Mouse (Mus musculus): Measurements from ENCODE around the gene Bag3. TPM values are rescaled to one million over a fixed set of nuclear protein-coding genes. Genes with fewer than 3 reads are reported as not detected.
"Not testable (repeated sequence)": the region's sequence is repeated elsewhere in the genome, so short reads cannot be mapped to it uniquely, and the experiment has no call there.

Gene Bag3
- polyA plus RNA-seq, 1 experiment from 2014 or later = 22.7 TPM

DNA sequence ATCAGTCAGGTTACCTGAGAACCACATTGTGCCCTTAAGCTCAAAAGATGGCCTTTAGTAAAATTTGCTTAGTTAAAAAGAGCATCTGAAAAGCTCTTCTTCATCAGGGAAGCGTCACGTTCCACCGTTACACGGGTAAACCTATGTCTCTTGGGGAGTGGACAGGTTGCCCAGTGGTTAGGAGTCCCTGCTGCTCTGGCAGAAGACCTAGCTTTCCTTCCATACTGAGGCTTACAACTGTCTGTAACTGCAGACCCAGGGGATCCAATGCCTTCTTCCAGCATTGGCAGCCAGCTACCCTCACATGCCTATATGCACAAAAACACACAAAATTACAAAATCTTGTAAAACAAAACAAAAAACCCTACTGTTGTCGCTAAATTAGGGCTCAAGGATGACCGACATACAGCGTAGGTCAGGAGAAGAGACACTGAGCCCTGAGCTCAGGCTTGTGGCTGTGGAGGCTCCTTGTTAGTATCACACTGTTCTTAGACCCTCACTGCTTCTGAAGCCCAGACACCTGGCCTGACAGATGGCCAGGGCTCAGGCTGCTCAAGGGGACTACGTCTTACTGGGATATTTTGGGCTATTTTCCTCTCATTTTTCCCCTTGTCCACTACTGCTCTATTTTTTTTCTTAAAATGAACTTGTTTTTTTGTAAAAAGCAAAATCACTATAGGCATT is 44.3 kb downstream of the Bag3 start:
- Histone ChIP-seq H3K36me3 (ENCODE audit: control insufficient read depth, insufficient read depth) (no peaks in the 10 kb centered on the region), H3K4me3 (ENCODE audit: low read length) (no peak overlapping the region), H3K4me2 (ENCODE audit: low read depth, low read length) (no peak overlapping the region), H3K27me3 (ENCODE audit: control insufficient read depth, insufficient read depth, low read length) (no peaks in the 10 kb centered on the region), H3K4me1 (ENCODE audit: control insufficient read depth, insufficient read depth, low read length) (no peaks in the 10 kb centered on the region), H3K9me3 (replicated peaks; ENCODE audit: control insufficient read depth, low read length) (no peaks in the 10 kb centered on the region), H3K9ac (ENCODE audit: low read length) (no peak overlapping the region), H3K27ac (ENCODE audit: low read length) (no peak overlapping the region)
- 84% methylated on average over 8 of the region's 8 CpGs for WGBS
- ATAC-seq (replicated peaks; ENCODE audit: extremely low read depth, insufficient read depth, low FRiP score) = no peak

DNA sequence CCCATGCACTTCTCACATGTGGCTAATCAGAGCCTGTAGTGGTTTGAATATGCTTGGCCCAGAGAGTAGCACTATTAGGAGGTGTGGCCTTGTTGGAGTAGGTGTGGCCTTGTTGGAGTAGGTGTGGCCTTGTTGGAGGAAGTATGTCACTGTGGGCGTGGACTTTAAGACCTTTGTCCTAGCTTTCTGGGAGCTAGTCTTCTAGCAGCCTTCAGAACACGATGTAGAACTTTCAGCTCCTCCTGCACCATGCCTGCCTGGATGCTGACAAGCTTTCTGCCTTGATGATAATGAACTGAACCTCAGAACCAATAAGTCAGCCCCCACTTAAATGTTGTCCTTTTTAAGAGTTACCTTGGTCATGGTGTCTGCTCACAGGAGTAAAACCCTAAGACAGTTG is 46.0 kb downstream of the Bag3 start:
- not testable (repeated sequence) for H3K9me3 ChIP-seq (replicated peaks; ENCODE audit: control insufficient read depth, low read length); H3K4me1 ChIP-seq (ENCODE audit: control insufficient read depth, insufficient read depth, low read length); H3K9ac ChIP-seq (ENCODE audit: low read length); H3K36me3 ChIP-seq (ENCODE audit: control insufficient read depth, insufficient read depth); ATAC-seq (replicated peaks; ENCODE audit: extremely low read depth, insufficient read depth, low FRiP score); H3K27ac ChIP-seq (ENCODE audit: low read length); H3K27me3 ChIP-seq (ENCODE audit: control insufficient read depth, insufficient read depth, low read length); H3K4me3 ChIP-seq (ENCODE audit: low read length); H3K4me2 ChIP-seq (ENCODE audit: low read depth, low read length)
- 88% methylated on average over 2 of the region's 2 CpGs for WGBS

DNA sequence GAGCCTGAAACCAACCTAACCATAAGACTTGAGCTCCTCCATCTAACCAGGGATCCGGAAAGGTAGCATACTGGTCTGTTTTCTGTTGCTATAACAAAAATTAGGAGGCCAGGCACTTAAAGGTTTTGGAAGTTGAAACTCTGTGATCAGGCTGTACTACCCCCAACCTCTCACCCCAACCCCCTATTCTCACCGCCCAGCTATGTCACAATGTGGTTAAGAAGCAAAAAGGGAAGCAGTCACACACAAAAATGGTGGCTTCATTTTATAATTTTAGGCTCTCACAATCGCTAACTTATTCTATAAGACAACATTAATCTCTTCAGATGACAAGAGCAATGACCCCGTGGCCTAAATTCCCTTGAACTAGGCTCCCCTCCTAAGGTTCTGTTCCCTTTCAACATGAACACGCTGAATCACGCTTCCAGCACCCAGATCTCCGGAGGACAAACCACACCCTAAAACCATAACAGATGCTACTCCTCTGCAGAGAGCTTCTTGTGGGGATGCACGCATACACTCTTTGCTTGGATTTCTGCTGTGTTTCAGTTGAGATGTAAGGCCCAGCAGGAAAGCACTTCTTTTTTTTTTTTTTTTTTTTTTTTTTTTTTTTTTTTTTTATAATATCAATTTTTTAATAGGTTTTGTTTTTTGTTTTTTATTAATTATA is 46.7 kb downstream of the Bag3 start:
- no peaks in the 10 kb centered on the region for H3K36me3 ChIP-seq (ENCODE audit: control insufficient read depth, insufficient read depth)
- no peak overlapping the region for H3K27ac ChIP-seq (ENCODE audit: low read length)
- ATAC-seq (replicated peaks; ENCODE audit: extremely low read depth, insufficient read depth, low FRiP score) = no peak
- H3K4me3 ChIP-seq (ENCODE audit: low read length) = no peak overlapping the region
- H3K27me3 ChIP-seq (ENCODE audit: control insufficient read depth, insufficient read depth, low read length) = no peaks in the 10 kb centered on the region
- H3K4me2 ChIP-seq (ENCODE audit: low read depth, low read length) = no peak overlapping the region
- 82% methylated on average over 8 of the region's 8 CpGs for WGBS
- H3K9ac ChIP-seq (ENCODE audit: low read length) = no peak overlapping the region
- no peaks in the 10 kb centered on the region for H3K9me3 ChIP-seq (replicated peaks; ENCODE audit: control insufficient read depth, low read length)
- no peaks in the 10 kb centered on the region for H3K4me1 ChIP-seq (ENCODE audit: control insufficient read depth, insufficient read depth, low read length)

DNA sequence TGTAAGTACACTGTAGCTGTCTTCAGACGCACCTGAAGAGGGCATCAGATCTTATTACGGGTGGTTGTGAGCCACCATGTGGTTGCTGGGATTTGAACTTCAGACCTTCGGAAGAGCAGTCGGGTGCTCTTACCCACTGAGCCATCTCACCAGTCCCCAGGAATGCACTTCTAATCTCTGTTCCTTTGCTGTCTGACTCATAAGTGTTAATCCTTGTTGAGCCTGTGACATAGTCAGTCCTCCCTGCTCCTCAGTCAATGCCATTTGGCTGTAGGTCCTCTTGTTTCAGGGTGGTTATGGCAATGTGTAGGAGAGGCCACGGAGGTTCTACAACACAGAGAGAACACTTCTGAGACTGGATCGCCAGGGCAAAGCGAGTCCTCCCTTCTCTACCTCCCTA is 47.2 kb downstream of the Bag3 start:
- not testable (repeated sequence) for H3K4me1 ChIP-seq (ENCODE audit: control insufficient read depth, insufficient read depth, low read length); ATAC-seq (replicated peaks; ENCODE audit: extremely low read depth, insufficient read depth, low FRiP score); H3K9ac ChIP-seq (ENCODE audit: low read length); H3K36me3 ChIP-seq (ENCODE audit: control insufficient read depth, insufficient read depth); H3K9me3 ChIP-seq (replicated peaks; ENCODE audit: control insufficient read depth, low read length); H3K27me3 ChIP-seq (ENCODE audit: control insufficient read depth, insufficient read depth, low read length); H3K4me3 ChIP-seq (ENCODE audit: low read length); H3K27ac ChIP-seq (ENCODE audit: low read length); H3K4me2 ChIP-seq (ENCODE audit: low read depth, low read length)
- 73% methylated on average over 6 of the region's 7 CpGs for WGBS

DNA sequence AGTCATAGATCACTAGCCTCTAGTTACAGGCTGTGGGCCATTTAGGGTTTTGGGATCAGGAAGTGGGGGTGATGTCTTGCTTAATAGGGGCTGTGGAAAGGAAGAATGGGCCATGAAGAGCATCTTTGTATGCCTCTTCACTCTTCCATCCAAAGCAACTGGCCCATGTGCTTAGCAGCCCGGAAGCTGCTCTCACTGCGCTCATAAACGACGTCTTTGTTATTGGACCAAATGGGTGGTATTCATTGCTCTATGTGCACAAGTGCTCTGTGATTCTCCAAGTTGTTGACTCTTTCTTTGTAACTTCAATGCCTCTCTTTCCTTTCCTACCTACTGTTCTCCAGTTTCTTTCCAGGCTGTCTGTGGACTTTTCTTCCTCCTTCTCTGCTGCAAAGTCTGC is 48.6 kb downstream of the Bag3 start:
- Histone ChIP-seq H3K4me1 (ENCODE audit: control insufficient read depth, insufficient read depth, low read length) (no peaks in the 10 kb centered on the region), H3K27ac (ENCODE audit: low read length) (no peak overlapping the region), H3K27me3 (ENCODE audit: control insufficient read depth, insufficient read depth, low read length) (no peaks in the 10 kb centered on the region), H3K4me2 (ENCODE audit: low read depth, low read length) (no peak overlapping the region), H3K36me3 (ENCODE audit: control insufficient read depth, insufficient read depth) (no peaks in the 10 kb centered on the region), H3K9me3 (replicated peaks; ENCODE audit: control insufficient read depth, low read length) (no peaks in the 10 kb centered on the region), H3K4me3 (ENCODE audit: low read length) (no peak overlapping the region), H3K9ac (ENCODE audit: low read length) (no peak overlapping the region)
- ATAC-seq (replicated peaks; ENCODE audit: extremely low read depth, insufficient read depth, low FRiP score) = no peak
- 80% methylated on average over 4 of the region's 4 CpGs for WGBS

DNA sequence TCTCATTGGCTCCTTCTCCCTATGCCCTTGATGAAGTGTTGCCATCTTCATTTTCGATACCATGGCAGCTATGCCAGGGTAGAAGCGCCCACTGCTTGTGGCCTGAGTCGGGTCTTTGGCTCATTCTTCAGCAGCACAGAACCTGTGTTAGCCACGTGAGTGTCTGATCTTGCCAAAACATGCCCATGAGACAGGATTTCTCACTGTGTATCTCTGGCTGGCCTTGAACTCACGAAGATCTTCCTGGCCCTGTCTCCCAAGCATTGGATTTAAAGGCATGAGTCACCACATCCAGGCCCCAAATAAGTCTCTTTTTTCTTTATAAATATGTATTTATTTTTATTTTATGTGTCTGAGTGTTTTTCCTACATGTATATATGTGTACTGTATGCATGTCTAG is 51.8 kb downstream of the Bag3 start:
- H3K9me3 ChIP-seq (replicated peaks; ENCODE audit: control insufficient read depth, low read length) = no peaks in the 10 kb centered on the region
- 86% methylated on average over 5 of the region's 5 CpGs for WGBS
- no peak overlapping the region for H3K27ac ChIP-seq (ENCODE audit: low read length)
- no peaks in the 10 kb centered on the region for H3K4me1 ChIP-seq (ENCODE audit: control insufficient read depth, insufficient read depth, low read length)
- no peak overlapping the region for H3K4me2 ChIP-seq (ENCODE audit: low read depth, low read length)
- no peak for ATAC-seq (replicated peaks; ENCODE audit: extremely low read depth, insufficient read depth, low FRiP score)
- H3K9ac ChIP-seq (ENCODE audit: low read length) = no peak overlapping the region
- no peaks in the 10 kb centered on the region for H3K36me3 ChIP-seq (ENCODE audit: control insufficient read depth, insufficient read depth)
- H3K27me3 ChIP-seq (ENCODE audit: control insufficient read depth, insufficient read depth, low read length) = no peaks in the 10 kb centered on the region
- no peak overlapping the region for H3K4me3 ChIP-seq (ENCODE audit: low read length)

- H3K9me3 ChIP-seq (replicated peaks; ENCODE audit: control insufficient read depth, low read length) = no peaks in the 10 kb centered on the region
- no peak overlapping the region for H3K4me2 ChIP-seq (ENCODE audit: low read depth, low read length)
- no peaks in the 10 kb centered on the region for H3K27me3 ChIP-seq (ENCODE audit: control insufficient read depth, insufficient read depth, low read length)
- no peak overlapping the region for H3K4me3 ChIP-seq (ENCODE audit: low read length)
- H3K4me1 ChIP-seq (ENCODE audit: control insufficient read depth, insufficient read depth, low read length) = no peaks in the 10 kb centered on the region
- no peak overlapping the region for H3K27ac ChIP-seq (ENCODE audit: low read length)
- no peak for ATAC-seq (replicated peaks; ENCODE audit: extremely low read depth, insufficient read depth, low FRiP score)
- WGBS = 83% methylated on average over 2 of the region's 2 CpGs
- H3K36me3 ChIP-seq (ENCODE audit: control insufficient read depth, insufficient read depth) = no peaks in the 10 kb centered on the region
- no peak overlapping the region for H3K9ac ChIP-seq (ENCODE audit: low read length)
These were observed 52.4 kb downstream of the Bag3 start for GRCm38 (mm10) chr7:128575794-128576193.

DNA sequence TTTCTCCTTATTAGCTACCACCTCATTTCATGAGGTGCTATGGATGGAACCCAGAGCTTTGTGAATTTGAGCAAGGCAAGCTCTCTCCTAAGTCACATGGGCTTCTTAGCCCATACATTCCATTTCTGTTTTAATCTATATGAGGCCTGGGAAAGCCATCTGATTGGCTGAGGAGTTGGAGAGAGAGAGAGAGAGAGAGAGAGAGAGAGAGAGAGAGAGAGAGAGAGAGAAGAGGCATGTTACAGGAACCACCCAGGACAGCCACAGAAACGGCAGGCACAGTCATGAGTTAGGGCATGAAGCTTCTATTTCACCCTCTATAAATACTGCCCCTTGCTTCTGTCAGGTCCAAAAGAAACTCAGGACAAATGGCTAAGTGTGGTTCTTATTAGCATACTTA is 54.2 kb downstream of the Bag3 start:
- Histone ChIP-seq H3K27ac (ENCODE audit: low read length) (no peak overlapping the region), H3K4me1 (ENCODE audit: control insufficient read depth, insufficient read depth, low read length) (peaks cover 3% of the 10 kb centered on the region), H3K4me2 (ENCODE audit: low read depth, low read length) (no peak overlapping the region), H3K9ac (ENCODE audit: low read length) (no peak overlapping the region), H3K9me3 (replicated peaks; ENCODE audit: control insufficient read depth, low read length) (no peaks in the 10 kb centered on the region), H3K36me3 (ENCODE audit: control insufficient read depth, insufficient read depth) (no peaks in the 10 kb centered on the region), H3K4me3 (ENCODE audit: low read length) (no peak overlapping the region), H3K27me3 (ENCODE audit: control insufficient read depth, insufficient read depth, low read length) (no peaks in the 10 kb centered on the region)
- 50% methylated on average over 1 of the region's 1 CpGs for WGBS
- no peak for ATAC-seq (replicated peaks; ENCODE audit: extremely low read depth, insufficient read depth, low FRiP score)

- Histone ChIP-seq H3K9ac (ENCODE audit: low read length) (no peak overlapping the region), H3K27me3 (ENCODE audit: control insufficient read depth, insufficient read depth, low read length) (no peaks in the 10 kb centered on the region), H3K4me1 (ENCODE audit: control insufficient read depth, insufficient read depth, low read length) (peaks cover 3% of the 10 kb centered on the region), H3K4me2 (ENCODE audit: low read depth, low read length) (no peak overlapping the region), H3K4me3 (ENCODE audit: low read length) (no peak overlapping the region), H3K9me3 (replicated peaks; ENCODE audit: control insufficient read depth, low read length) (no peaks in the 10 kb centered on the region), H3K27ac (ENCODE audit: low read length) (no peak overlapping the region), H3K36me3 (ENCODE audit: control insufficient read depth, insufficient read depth) (no peaks in the 10 kb centered on the region)
- WGBS = 87% methylated on average over 10 of the region's 10 CpGs
- ATAC-seq (replicated peaks; ENCODE audit: extremely low read depth, insufficient read depth, low FRiP score) = no peak
These were observed 55.0 kb downstream of the Bag3 start for GRCm38 (mm10) chr7:128578199-128578945.

Measured in heart, embryonic 16.5 days (tissue).